Mouse (Mus musculus) CD4-positive, CD25-positive, alpha-beta regulatory T cell, adult 4 months (primary cell): ENCODE data around the gene Slc6a19. TPM values are rescaled to one million over a fixed set of nuclear protein-coding genes. Genes with fewer than 3 reads are reported as not detected.

Experiments used
- ATAC-seq: one replicate; pipeline ENCODE4 v1.8.0; 2017
- polyA plus RNA-seq, 2 experiments: library from polyadenylated mRNA; unstranded; fragments of 100-300 nt; shearing (Covaris generic); gene quantifications; one replicate each; pipeline ENCODE4 v1.2.1; 2017

Slc6a19 gene
- polyA plus RNA-seq: not detected

- no peak for ATAC-seq
Measured at GRCm38 (mm10) chr13:73704694-73705325, at the start of gene Slc6a19. TSS of gene Slc6a19 (minus strand) at chr13:73704865.

DNA sequence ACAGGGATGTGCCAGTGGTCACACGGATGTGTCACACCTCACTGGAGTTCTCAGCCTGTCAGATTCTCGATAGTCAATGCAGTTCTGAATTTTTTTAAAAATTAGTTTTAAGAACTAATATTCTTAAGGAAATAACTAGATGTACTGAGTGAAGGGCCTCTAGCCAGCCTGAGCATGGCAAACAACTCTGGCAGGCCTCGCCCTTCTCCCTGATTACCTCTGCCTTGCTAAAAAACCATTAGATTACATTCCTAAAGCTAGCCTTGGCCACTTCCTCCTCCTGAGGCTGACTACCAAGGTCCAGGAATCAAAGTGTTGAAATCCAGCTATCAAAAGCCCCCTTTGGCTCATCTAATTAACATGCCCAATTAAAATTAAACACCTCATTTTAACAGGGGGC, 46.6 kb upstream of the Slc6a19 start:
- no peak for ATAC-seq

DNA sequence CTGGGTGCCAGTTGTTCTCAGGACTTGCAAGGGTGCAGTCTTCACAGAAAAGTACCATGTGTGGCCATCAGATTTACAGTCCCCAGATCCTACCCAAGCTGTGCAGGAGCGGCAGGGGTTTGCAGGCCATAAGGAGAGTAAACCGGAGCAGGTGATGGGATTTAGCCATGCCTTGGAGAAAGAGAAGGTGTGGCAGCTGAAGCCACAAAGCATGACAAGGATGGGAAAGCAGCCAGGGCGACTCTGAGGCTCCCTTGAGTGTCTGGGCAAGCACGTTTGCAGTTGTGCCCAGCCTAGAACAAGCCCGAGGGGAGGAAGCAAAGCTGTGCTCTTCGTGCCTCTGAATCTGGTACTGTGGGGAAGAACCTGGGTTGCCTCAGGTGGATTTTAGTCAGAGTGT, 45.8 kb upstream of the Slc6a19 start:
- ATAC-seq: no peak

DNA sequence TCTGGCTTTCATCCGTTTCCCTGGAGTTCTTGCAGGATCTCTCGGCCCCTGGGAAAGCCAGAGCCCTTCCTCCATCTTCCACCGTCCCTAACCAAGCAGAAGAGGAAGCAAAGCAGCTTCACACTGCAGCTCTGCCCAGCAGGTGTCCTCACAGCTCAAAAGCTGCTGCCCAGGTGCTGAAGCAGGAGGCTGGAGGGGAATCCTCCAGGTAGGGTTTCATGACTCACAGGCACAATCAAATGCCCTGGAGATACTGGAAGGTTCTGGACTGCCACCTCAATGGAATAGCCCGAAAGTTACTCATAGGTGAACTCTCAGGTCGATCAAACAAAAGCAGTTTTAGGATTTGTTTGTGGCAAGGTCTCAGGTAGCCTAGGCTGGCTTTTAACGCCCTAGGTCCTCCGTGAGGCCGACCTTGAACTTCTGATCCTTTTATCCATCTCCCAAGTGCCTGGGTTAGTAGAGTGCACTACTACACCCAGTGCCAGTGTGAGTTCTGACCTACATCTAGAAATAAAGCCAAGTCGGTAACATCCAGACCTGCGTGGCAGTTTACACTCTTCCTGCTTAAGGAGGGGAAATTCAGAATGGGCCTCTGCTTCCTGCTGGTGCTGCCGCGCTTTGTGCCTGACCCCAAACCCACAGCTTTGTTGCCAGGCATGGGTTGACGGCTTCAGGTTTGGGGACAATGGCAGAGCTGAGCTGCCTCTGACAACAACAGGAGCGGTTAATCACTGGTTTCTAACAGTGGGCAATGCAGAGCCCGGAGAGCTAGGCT, 44.2 kb upstream of the Slc6a19 start:
- peak; percentile 78 for ATAC-seq

DNA sequence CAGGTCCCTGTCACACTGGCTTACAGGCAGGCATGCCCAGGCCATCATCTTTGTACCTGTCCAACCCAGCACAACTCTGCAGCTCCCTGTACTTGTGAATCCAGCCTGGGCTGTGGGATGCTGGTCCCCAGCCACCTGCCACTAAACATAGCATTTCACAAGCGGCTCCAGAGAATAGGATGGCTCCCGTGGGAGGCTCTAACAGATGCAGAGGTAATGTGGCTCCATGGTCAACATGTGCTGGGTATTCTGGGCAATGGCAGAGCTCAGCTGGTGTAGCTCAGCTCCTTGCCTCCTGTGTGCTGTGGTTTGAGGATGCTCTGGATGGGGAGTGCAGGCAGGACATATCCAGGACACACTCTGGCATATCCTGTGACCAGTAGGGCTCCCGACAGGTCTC, 39.0 kb upstream of the Slc6a19 start:
- ATAC-seq: no peak

- no peak for ATAC-seq
Measured at GRCm38 (mm10) chr13:73742944-73743343, 38.3 kb upstream of the Slc6a19 start.

- ATAC-seq: peak; percentile 56
Measured at GRCm38 (mm10) chr13:73740399-73740944, 35.8 kb upstream of the Slc6a19 start.

DNA sequence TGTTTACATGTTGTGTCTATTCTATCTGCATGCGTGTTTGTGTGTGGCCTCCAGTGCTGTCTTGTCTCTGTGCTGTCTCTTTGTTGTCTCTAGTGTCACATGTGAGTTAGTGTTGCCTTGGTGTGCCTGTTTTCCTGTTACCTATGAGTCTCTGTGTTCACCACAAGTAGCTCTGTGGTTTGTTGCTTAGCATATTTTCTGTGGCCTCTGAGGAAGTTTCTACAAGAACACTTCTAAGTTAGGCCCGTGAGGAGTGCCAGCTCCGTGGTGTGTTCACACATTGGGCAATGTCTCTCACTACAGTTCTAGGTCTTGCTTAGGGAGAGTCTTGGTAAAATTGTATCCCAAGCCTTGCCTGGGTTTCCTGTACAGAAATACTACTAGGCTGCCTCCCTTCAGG, 32.3 kb upstream of the Slc6a19 start:
- peak; percentile 78 for ATAC-seq

- no peak for ATAC-seq
Measured at GRCm38 (mm10) chr13:73735928-73736327, 31.3 kb upstream of the Slc6a19 start.

DNA sequence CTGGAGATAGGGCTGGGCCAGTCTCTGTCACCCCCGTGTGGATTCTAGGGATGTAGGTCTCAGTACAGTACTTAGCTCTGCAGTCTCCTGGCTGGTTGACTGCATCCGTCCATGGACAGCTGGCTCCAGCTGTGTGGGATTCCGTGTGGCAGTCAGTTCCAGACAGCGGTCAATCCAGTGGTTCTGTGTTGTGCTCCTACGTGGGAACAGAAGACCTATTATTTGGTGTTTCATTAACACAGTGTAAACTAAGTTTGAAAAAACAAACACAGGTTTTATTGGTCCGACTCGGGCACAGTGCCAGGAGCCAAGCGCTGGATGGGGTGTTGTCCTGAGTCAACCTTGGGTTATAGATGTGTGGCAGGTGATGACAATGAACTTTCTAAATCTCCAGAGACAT, 30.6 kb upstream of the Slc6a19 start:
- ATAC-seq: no peak

GRCm38 (mm10) chr13:73734379-73734778, 29.7 kb upstream of the Slc6a19 start:
- no peak for ATAC-seq

GRCm38 (mm10) chr13:73732742-73733700, 28.4 kb upstream of the Slc6a19 start, which contains the start of gene Slc12a7:
TSS of gene Slc12a7 (plus strand) at chr13:73733094.
- peak; percentile 20 for ATAC-seq

GRCm38 (mm10) chr13:73732235-73732634, 27.6 kb upstream of the Slc6a19 start:
- no peak for ATAC-seq

DNA sequence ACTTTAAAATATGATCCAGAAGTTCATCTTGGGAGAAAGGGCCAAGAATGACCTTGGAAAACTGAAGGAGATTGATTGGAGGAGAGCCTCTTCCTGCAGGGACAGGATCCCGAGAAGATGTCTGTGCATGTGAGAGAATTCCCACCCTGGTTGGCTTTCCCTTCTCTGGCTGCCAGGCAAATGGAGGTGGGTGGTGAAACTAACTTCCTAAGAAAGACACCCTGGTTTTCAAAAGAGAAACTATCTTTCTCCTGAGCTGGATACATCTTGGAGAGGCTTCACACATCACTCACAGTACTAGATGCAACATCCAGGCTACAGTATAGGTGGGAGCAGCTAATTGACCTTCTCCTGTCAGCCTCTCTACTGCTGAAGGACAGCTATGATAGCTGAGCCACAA, 26.2 kb upstream of the Slc6a19 start:
- no peak for ATAC-seq

DNA sequence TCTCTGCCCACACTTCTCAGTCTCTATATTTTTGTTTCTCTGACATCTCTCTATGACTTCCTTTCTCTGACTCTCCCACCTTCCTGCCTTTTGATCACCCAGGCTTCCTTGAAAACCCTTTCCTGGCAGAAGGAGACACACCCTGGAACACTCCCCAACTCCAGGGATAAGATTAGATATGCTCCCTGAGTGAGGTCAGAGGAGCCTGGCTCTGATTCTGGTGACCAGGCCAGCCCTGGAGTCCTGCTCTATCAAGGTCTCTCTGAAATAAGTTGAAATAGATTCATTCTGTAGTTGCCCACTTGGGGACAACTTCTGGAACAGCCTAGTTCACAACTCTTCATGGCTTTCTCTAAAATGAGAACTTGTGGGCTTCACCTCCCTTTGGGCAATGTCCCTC, 24.0 kb upstream of the Slc6a19 start:
- no peak for ATAC-seq

GRCm38 (mm10) chr13:73727621-73728025, 23.0 kb upstream of the Slc6a19 start:
- no peak for ATAC-seq

DNA sequence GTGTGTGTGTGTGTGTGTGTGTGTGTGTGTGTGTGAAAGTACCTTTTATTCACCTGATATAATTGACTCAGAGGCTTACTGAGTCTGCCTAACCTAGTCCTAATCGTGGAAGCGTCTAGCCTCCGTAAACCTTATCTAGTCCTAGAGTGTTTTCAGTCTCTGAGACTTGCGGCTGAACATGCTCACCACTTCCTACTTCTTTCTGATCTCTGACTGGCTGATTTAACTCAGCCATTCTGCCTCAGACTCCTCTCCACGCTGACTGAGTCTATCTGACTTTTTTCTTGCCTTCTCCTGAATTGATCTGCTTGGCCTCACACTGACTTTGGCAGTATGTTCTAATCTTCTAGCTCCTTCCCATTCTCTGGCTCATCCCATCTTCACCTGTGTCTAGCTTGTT, 20.6 kb upstream of the Slc6a19 start:
- peak; percentile 98 for ATAC-seq

DNA sequence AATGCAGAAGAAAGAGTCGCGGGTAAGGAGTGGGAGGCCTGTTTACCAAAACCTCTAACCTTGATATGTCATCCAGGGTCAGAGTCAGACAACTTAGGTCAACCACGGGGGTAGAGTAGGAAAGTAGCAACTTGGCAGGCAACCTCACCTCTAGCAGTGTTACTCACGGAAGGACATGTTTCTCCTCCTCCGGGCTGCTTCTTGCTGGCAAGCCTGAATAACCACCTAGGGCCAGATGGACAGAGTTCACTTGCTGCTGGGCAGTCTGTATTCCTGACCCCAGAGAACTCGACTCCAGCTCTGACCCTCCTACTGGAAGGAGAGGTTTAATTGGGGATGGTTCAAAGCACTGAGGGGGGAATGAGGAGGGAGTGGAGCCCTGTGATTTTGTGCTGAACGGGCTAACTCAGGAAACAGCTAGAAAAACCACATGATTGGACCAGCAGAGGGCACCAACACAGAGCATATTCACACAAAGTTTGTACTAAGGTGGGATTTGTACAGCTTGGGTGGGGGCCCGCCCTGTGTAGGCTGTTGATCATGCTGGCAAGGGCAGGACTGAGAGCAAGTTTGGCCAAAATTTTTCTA, 18.5 kb upstream of the Slc6a19 start:
- ATAC-seq: no peak

- ATAC-seq: no peak
Measured at GRCm38 (mm10) chr13:73720241-73720640, 15.6 kb upstream of the Slc6a19 start.

DNA sequence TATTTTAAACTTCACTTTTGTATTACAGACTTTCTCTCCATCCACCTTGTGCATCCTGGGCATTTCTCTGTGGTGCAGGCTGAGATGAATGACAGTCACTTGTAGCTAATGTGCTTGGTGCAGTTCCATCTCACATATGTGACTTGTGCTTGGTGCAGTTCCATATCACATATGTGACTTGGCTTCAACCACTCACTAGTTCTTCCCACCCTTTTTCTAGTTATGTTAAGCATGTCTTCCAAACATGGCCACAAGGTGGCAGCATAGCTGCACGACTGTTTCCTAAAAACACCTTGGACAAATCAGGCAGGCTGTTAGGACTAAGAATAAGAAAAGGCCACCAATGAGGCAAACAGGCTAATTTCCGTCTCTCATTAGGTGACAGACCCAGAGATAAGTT, 13.6 kb upstream of the Slc6a19 start:
- peak; percentile 88 for ATAC-seq

DNA sequence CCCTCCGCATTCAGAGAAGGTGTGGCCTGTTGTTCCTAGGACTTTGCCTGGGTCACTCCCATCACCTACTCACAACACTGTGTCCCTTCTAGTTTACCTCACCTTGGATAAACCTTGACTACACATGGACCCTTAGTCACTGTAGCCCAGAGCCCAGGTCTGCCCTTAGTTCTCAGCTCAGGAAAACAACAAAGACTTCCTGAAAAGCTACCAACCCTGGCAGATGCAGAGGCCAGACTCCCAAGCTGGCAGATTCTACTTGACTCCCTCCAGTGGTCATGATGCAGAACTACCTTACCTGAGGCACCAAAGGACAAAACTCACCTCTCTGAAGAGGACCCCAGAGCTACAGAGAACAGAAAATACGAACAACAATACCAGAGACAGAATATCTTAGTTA, 9.4 kb upstream of the Slc6a19 start:
- ATAC-seq: peak; percentile 70

GRCm38 (mm10) chr13:73713204-73713603, 8.5 kb upstream of the Slc6a19 start:
- ATAC-seq: no peak
